Mouse (Mus musculus) adrenal gland, adult 2 months (tissue): Measurements from ENCODE around the gene Cops2. TPM values are rescaled to one million over a fixed set of nuclear protein-coding genes. Genes with fewer than 3 reads are reported as not detected.
A peak's percentile ranks its signal among the peaks of the same experiment; 100 is the strongest.

Experiments used
- DNase-seq: peaks from one replicate; pipeline ENCODE4 v3.0.0; 2021
- polyA plus RNA-seq: library from polyadenylated mRNA; depleted of rRNA; stranded (reverse); fragments of >200 nt; gene quantifications from 2 replicates; pipeline ENCODE4 v1.2.3, GENCODE M21; 2012
- total RNA-seq, 2 experiments: library from RNA; stranded (reverse); gene quantifications; 2 replicates each; pipeline ENCODE4 v1.2.3; 2021

The Cops2 gene
- total and polyA plus RNA-seq, 3 experiments, result 1.4 to 183 (median 174) TPM

GRCm38 (mm10) chr2:125826201-125826600 is 32.7 kb downstream of the Cops2 start:
- DNase-seq, result no peak

GRCm38 (mm10) chr2:125820397-125820796 is 38.5 kb downstream of the Cops2 start:
- DNase-seq, result no peak

GRCm38 (mm10) chr2:125813972-125814595 is 44.9 kb downstream of the Cops2 start:
- no peak for DNase-seq

GRCm38 (mm10) chr2:125811332-125811731 is 47.6 kb downstream of the Cops2 start:
- DNase-seq, result no peak

- DNase-seq, result no peak
These were observed 49.4 kb downstream of the Cops2 start for GRCm38 (mm10) chr2:125809551-125809950.

- DNase-seq, result no peak
These were observed 53.1 kb downstream of the Cops2 start for GRCm38 (mm10) chr2:125805826-125806225.

GRCm38 (mm10) chr2:125801947-125802346 is 57.0 kb downstream of the Cops2 start:
- no peak for DNase-seq

- DNase-seq, result no peak
These were observed 57.9 kb downstream of the Cops2 start for GRCm38 (mm10) chr2:125801038-125801437.

GRCm38 (mm10) chr2:125800428-125800827 is 58.5 kb downstream of the Cops2 start:
- peak; percentile 59 for DNase-seq

- no peak for DNase-seq
These were observed 61.1 kb downstream of the Cops2 start for GRCm38 (mm10) chr2:125797872-125798271.

GRCm38 (mm10) chr2:125795118-125795517 is 63.8 kb downstream of the Cops2 start:
- no peak for DNase-seq

GRCm38 (mm10) chr2:125794166-125794565 is 64.8 kb downstream of the Cops2 start:
- DNase-seq, result no peak

GRCm38 (mm10) chr2:125792879-125793261 is 66.1 kb downstream of the Cops2 start:
- DNase-seq, result no peak

- DNase-seq, result no peak
These were observed 66.6 kb downstream of the Cops2 start for GRCm38 (mm10) chr2:125792144-125792878.

- no peak for DNase-seq
These were observed 67.5 kb downstream of the Cops2 start for GRCm38 (mm10) chr2:125791485-125791885.

GRCm38 (mm10) chr2:125790242-125790641 is 68.7 kb downstream of the Cops2 start:
- DNase-seq, result no peak

GRCm38 (mm10) chr2:125789265-125789664 is 69.7 kb downstream of the Cops2 start:
- DNase-seq, result no peak

GRCm38 (mm10) chr2:125788785-125789184 is 70.2 kb downstream of the Cops2 start:
- DNase-seq, result no peak

GRCm38 (mm10) chr2:125788351-125788750 is 70.6 kb downstream of the Cops2 start:
- DNase-seq, result no peak

- DNase-seq, result no peak
These were observed 73.9 kb downstream of the Cops2 start for GRCm38 (mm10) chr2:125785021-125785420.

- no peak for DNase-seq
These were observed 74.5 kb downstream of the Cops2 start for GRCm38 (mm10) chr2:125784392-125784791.

- no peak for DNase-seq
These were observed 75.1 kb downstream of the Cops2 start for GRCm38 (mm10) chr2:125783868-125784267.

- DNase-seq, result peak; percentile 99
These were observed 76.2 kb downstream of the Cops2 start, which contains the start of gene Secisbp2l for GRCm38 (mm10) chr2:125782719-125783109. Gene Secisbp2l (minus strand): TSS chr2:125782870.
